In the genomic region with DNA sequence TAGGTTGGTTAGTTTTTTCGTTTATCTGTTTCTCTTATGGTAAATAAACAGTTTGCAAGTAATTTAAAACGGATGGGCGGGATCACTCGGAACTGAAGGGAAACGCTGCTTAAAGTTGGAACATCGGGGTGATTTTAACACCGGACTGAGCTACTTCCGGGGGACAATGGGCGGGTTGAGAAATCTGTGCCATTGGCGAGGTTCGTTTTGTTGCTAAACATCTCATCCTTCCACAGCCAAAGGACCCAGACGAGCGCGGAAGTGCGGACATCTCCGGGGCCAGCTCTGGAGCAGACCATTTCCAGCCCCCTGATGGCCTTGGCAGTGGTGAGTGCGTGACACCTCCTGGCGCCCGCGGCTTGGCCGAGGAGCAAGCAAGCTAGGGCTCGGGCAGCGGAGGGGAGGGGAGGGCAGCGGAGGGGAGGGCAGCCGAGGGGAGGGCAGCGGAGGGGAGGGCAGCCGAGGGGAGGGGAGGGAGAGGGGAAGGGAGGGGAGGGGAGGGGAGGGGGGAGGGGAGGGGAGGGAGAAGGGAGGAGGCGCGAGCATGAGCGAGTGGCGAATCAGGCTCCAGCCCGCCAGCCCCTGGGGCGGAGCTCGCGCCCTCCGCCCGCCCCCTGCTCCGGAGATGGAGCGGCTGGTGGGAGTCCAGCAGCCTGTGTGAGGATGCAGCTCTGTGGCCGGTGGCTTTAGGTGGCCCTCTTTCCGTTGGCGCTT, we compare ENCODE assay signal across 7 mouse cellular contexts. TPM values are rescaled to one million over a fixed set of nuclear protein-coding genes. Genes with fewer than 3 reads are reported as not detected.
DNase-seq lines count a peak whose midpoint lies in the region; ATAC-seq and TF ChIP-seq lines count a peak whose summit lies in the region.

No protein-coding gene starts in this region.

- TF ChIP-seq POLR2A in small intestine, adult 2 months (IDR thresholded peaks at IDR 0.05; ENCODE audit: low read depth, low read length) = no peak

- intact Hi-C loops in left cerebral cortex, postnatal 4 days (cut with DNase I) = no loop called here

- peak overlapping the region; percentile 58 for H3K4me3 ChIP-seq in intestine, embryonic 16.5 days (ENCODE audit: low read length)
- H3K4me3 ChIP-seq in midbrain, embryonic 12.5 days = peak overlapping the region; percentile 50
- H3K4me3 ChIP-seq in small intestine, adult 2 months (ENCODE audit: low read depth, low read length) = peak overlapping the region; percentile 100

- 15% methylated on average over 32 of the region's 42 CpGs for WGBS in intestine, embryonic 16.5 days
- WGBS in midbrain, embryonic 12.5 days = 23% methylated on average over 30 of the region's 42 CpGs
- WGBS in small intestine, adult 2 months = 15% methylated on average over 35 of the region's 42 CpGs

- no peaks in the 10 kb centered on the region for H3K36me3 ChIP-seq in intestine, embryonic 16.5 days (ENCODE audit: control insufficient read depth, insufficient read depth, low read length)
- no peaks in the 10 kb centered on the region for H3K36me3 ChIP-seq in midbrain, embryonic 12.5 days
- H3K36me3 ChIP-seq in small intestine, adult 2 months (ENCODE audit: control insufficient read depth, insufficient read depth, low read length) = no peaks in the 10 kb centered on the region

- peak overlapping the region; percentile 89 for H3K27ac ChIP-seq in intestine, embryonic 16.5 days (ENCODE audit: low read length)
- H3K27ac ChIP-seq in midbrain, embryonic 12.5 days (replicated peaks) = peak overlapping the region; percentile 88
- H3K27ac ChIP-seq in small intestine, adult 2 months (ENCODE audit: insufficient read depth, low read depth, low read length) = peak overlapping the region; percentile 91

- peak; percentile 80 for DNase-seq in adrenal gland, postnatal 10 days
- DNase-seq in embryo, embryonic 9.5 days (ENCODE audit: extremely low spot score) = peak; percentile 63
- peak; percentile 52 to 67 for DNase-seq in gastrocnemius, postnatal 4 days (ENCODE audit: low spot score in 2 of 2)
- peak; percentile 85 for DNase-seq in left cerebral cortex, postnatal 4 days

- H3K4me2 ChIP-seq in intestine, embryonic 16.5 days (ENCODE audit: low read depth, low read length) = peak overlapping the region; percentile 51
- H3K4me2 ChIP-seq in midbrain, embryonic 12.5 days (replicated peaks) = peak overlapping the region; percentile 45

- H3K27me3 ChIP-seq in intestine, embryonic 16.5 days (replicated peaks; ENCODE audit: control insufficient read depth, insufficient read depth, low read length) = no peaks in the 10 kb centered on the region
- H3K27me3 ChIP-seq in midbrain, embryonic 12.5 days = no peaks in the 10 kb centered on the region
- no peaks in the 10 kb centered on the region for H3K27me3 ChIP-seq in small intestine, adult 2 months (ENCODE audit: control insufficient read depth, insufficient read depth, low read length)

- H3K9me3 ChIP-seq in intestine, embryonic 16.5 days (ENCODE audit: control insufficient read depth, low read length) = no peaks in the 10 kb centered on the region
- no peaks in the 10 kb centered on the region for H3K9me3 ChIP-seq in midbrain, embryonic 12.5 days

- TF ChIP-seq CTCF in small intestine, adult 2 months (IDR thresholded peaks at IDR 0.05; ENCODE audit: extremely low read depth, insufficient read length, insufficient replicate concordance, low read depth, low read length) = no peak

- H3K4me1 ChIP-seq in intestine, embryonic 16.5 days (ENCODE audit: control insufficient read depth, insufficient read depth, low read length) = no peaks in the 10 kb centered on the region
- H3K4me1 ChIP-seq in midbrain, embryonic 12.5 days = no peaks in the 10 kb centered on the region
- H3K4me1 ChIP-seq in small intestine, adult 2 months (ENCODE audit: control insufficient read depth, insufficient read depth, insufficient read length, low read length) = no peaks in the 10 kb centered on the region

- H3K9ac ChIP-seq in intestine, embryonic 16.5 days (ENCODE audit: low read depth, low read length) = peak overlapping the region; percentile 65
- H3K9ac ChIP-seq in midbrain, embryonic 12.5 days (replicated peaks) = peak overlapping the region; percentile 44; the same call in 1 of the 2 replicates

- ATAC-seq in intestine, embryonic 16.5 days = peak; percentile 96
- ATAC-seq in midbrain, embryonic 12.5 days (ENCODE audit: low FRiP score, low read depth) = peak; percentile 99

RNA-seq across cellular contexts. Expression of gene Nxt2, which starts 1.6 kb away (rescaled TPM):
- total RNA-seq in adrenal gland, postnatal 10 days (2021) = 10 to 100 TPM; 13.1 to 15.5 TPM
- total RNA-seq in gastrocnemius, postnatal 4 days (2021) = 1 to 10 TPM; 4.0 to 4.7 TPM
- 23.2 and 24.3 TPM in 2 replicates for polyA plus RNA-seq in intestine, embryonic 16.5 days (2015; fragmentation: Nextera tagmentation; extraction: Ambion mirVana)
- total RNA-seq in left cerebral cortex, postnatal 4 days (2021) = 10 to 100 TPM; 11.4 to 12.4 TPM
- polyA plus RNA-seq in midbrain, embryonic 12.5 days (2016; fragmentation: Nextera tagmentation; extraction: Ambion mirVana) = 12.0 and 12.3 TPM in 2 replicates
- polyA plus RNA-seq in small intestine, adult 2 months (2012; rRNA removed) = 0.28 and 0.46 TPM in 2 replicates

RNA-seq across cellular contexts. Expression of gene Gucy2f, which starts 31.5 kb away (rescaled TPM):
- total RNA-seq in adrenal gland, postnatal 10 days (2021) = not detected
- total RNA-seq in gastrocnemius, postnatal 4 days (2021) = under 1 TPM in 1 of 2 experiments, not detected in 1; 0.03 TPM
- polyA plus RNA-seq in intestine, embryonic 16.5 days (2015; fragmentation: Nextera tagmentation; extraction: Ambion mirVana) = not detected in 2 replicates
- total RNA-seq in left cerebral cortex, postnatal 4 days (2021) = under 1 TPM; 0.46 to 0.66 TPM
- 0.03 TPM in 1 of 2 replicates, not detected in the other for polyA plus RNA-seq in midbrain, embryonic 12.5 days (2016; fragmentation: Nextera tagmentation; extraction: Ambion mirVana)
- not detected in 2 replicates for polyA plus RNA-seq in small intestine, adult 2 months (2012; rRNA removed)

Comparison
In these comparisons a context has a peak if more than half of its experiments do, and no peak if none do; other contexts are left out.
1. Peak in every context shown above with its lines: DNase-seq, ATAC-seq, H3K4me3 ChIP-seq and H3K27ac ChIP-seq.
2. H3K4me3 ChIP-seq: peak in every context shown above with its lines; median percentile 100 in small intestine, adult 2 months; 58 in intestine, embryonic 16.5 days; 50 in midbrain, embryonic 12.5 days.